Mouse (Mus musculus): ENCODE measurements around the gene Aktip. TPM values are rescaled to one million over a fixed set of nuclear protein-coding genes. Genes with fewer than 3 reads are reported as not detected.

Aktip gene
- polyA plus RNA-seq, 1 experiment from 2014 or later = 125 TPM

GRCm38 (mm10) chr8:91148643-91149178 is 51.1 kb downstream of the Aktip start:
- no peak for ATAC-seq (ENCODE audit: low FRiP score)
- Histone ChIP-seq H3K9ac (no peak overlapping the region), H3K9me3 (0 out of 2 replicates have a peak, but pooled peaks cover 3% of the 10 kb centered on the region), H3K27ac (no peak overlapping the region), H3K4me1 (replicated peaks) (no peaks in the 10 kb centered on the region), H3K4me2 (no peak overlapping the region), H3K36me3 (no peaks in the 10 kb centered on the region), H3K4me3 (no peak overlapping the region), H3K27me3 (no peaks in the 10 kb centered on the region)
- WGBS = 82% methylated on average over 15 of the region's 15 CpGs

- H3K4me2 ChIP-seq = no peak overlapping the region
- H3K9me3 ChIP-seq = 0 out of 2 replicates have a peak, but pooled peaks cover 3% of the 10 kb centered on the region
- no peak overlapping the region for H3K27ac ChIP-seq
- ATAC-seq (ENCODE audit: low FRiP score) = no peak
- no peak overlapping the region for H3K4me3 ChIP-seq
- H3K4me1 ChIP-seq (replicated peaks) = no peaks in the 10 kb centered on the region
- 12% methylated on average over 6 of the region's 6 CpGs for WGBS
- H3K9ac ChIP-seq = no peak overlapping the region
- H3K27me3 ChIP-seq = no peaks in the 10 kb centered on the region
- H3K36me3 ChIP-seq = no peaks in the 10 kb centered on the region
Measured at GRCm38 (mm10) chr8:91147715-91148114, 52.1 kb downstream of the Aktip start.

- no peaks in the 10 kb centered on the region for H3K27me3 ChIP-seq
- H3K36me3 ChIP-seq = no peaks in the 10 kb centered on the region
- no peaks in the 10 kb centered on the region for H3K9me3 ChIP-seq
- 90% methylated on average over 4 of the region's 4 CpGs for WGBS
- no peak overlapping the region for H3K9ac ChIP-seq
- no peak overlapping the region for H3K27ac ChIP-seq
- no peak overlapping the region for H3K4me3 ChIP-seq
- no peaks in the 10 kb centered on the region for H3K4me1 ChIP-seq (replicated peaks)
- no peak overlapping the region for H3K4me2 ChIP-seq
- ATAC-seq (ENCODE audit: low FRiP score) = no peak
Measured at GRCm38 (mm10) chr8:91140828-91141227, 58.9 kb downstream of the Aktip start.

- Histone ChIP-seq H3K9ac (no peak overlapping the region), H3K27ac (peak overlapping the region; percentile 89)
- no peak for ATAC-seq (ENCODE audit: low FRiP score)
Measured at GRCm38 (mm10) chr8:91135308-91136181, 64.2 kb downstream of the Aktip start.

GRCm38 (mm10) chr8:91134659-91135058 is 65.1 kb downstream of the Aktip start:
- Histone ChIP-seq H3K27me3 (no peaks in the 10 kb centered on the region), H3K27ac (peak overlapping the region; percentile 89), H3K9ac (peak overlapping the region; percentile 55), H3K4me3 (peak overlapping the region; percentile 67), H3K9me3 (no peaks in the 10 kb centered on the region), H3K4me2 (peak overlapping the region; percentile 46), H3K36me3 (peaks cover 11% of the 10 kb centered on the region), H3K4me1 (replicated peaks) (peaks cover 34% of the 10 kb centered on the region)
- 45% methylated on average over 12 of the region's 12 CpGs for WGBS
- ATAC-seq (ENCODE audit: low FRiP score) = no peak

More at GRCm38 (mm10) chr8:91135308-91136181, 64.2 kb downstream of the Aktip start:
- H3K4me3 ChIP-seq = no peak overlapping the region
- no peaks in the 10 kb centered on the region for H3K27me3 ChIP-seq
- 57% methylated on average over 14 of the region's 14 CpGs for WGBS
- H3K4me1 ChIP-seq (replicated peaks) = peaks cover 34% of the 10 kb centered on the region
- H3K4me2 ChIP-seq = no peak overlapping the region
- H3K36me3 ChIP-seq = peaks cover 6% of the 10 kb centered on the region; the same call in 1 of the 2 replicates
- H3K9me3 ChIP-seq = no peaks in the 10 kb centered on the region

GRCm38 (mm10) chr8:91134070-91134475 is 65.7 kb downstream of the Aktip start:
- H3K9ac ChIP-seq = peak overlapping the region; percentile 92
- peak; percentile 99 for ATAC-seq (ENCODE audit: low FRiP score)
- under 1% methylated on average over 24 of the region's 24 CpGs for WGBS

GRCm38 (mm10) chr8:91133441-91134069 is 66.2 kb downstream of the Aktip start:
- Histone ChIP-seq H3K4me3 (peak overlapping the region; percentile 67), H3K4me2 (peak overlapping the region; percentile 87), H3K4me1 (replicated peaks) (peaks cover 34% of the 10 kb centered on the region), H3K27ac (peak overlapping the region; percentile 89), H3K36me3 (peaks cover 22% of the 10 kb centered on the region), H3K27me3 (no peaks in the 10 kb centered on the region), H3K9me3 (no peaks in the 10 kb centered on the region), H3K9ac (peak overlapping the region; percentile 92)
- ATAC-seq (ENCODE audit: low FRiP score) = peak; percentile 75
- under 1% methylated on average over 57 of the region's 58 CpGs for WGBS

More at GRCm38 (mm10) chr8:91134070-91134475, 65.7 kb downstream of the Aktip start:
- Histone ChIP-seq H3K4me1 (replicated peaks) (peaks cover 34% of the 10 kb centered on the region), H3K27me3 (no peaks in the 10 kb centered on the region), H3K4me3 (peak overlapping the region; percentile 67), H3K27ac (peak overlapping the region; percentile 89), H3K9me3 (no peaks in the 10 kb centered on the region), H3K36me3 (peaks cover 16% of the 10 kb centered on the region), H3K4me2 (peak overlapping the region; percentile 46)

- Histone ChIP-seq H3K27ac (no peak overlapping the region), H3K4me2 (peak overlapping the region; percentile 87), H3K4me3 (peak overlapping the region; percentile 67), H3K4me1 (replicated peaks) (peaks cover 34% of the 10 kb centered on the region), H3K36me3 (peaks cover 30% of the 10 kb centered on the region), H3K9me3 (no peaks in the 10 kb centered on the region), H3K27me3 (no peaks in the 10 kb centered on the region), H3K9ac (peak overlapping the region; percentile 92)
- no peak for ATAC-seq (ENCODE audit: low FRiP score)
- 84% methylated on average over 4 of the region's 4 CpGs for WGBS
Measured at GRCm38 (mm10) chr8:91132731-91133130, 67.0 kb downstream of the Aktip start.

- Histone ChIP-seq H3K4me2 (no peak overlapping the region), H3K36me3 (peaks cover 81% of the 10 kb centered on the region), H3K27me3 (no peaks in the 10 kb centered on the region), H3K4me1 (replicated peaks) (peaks cover 10% of the 10 kb centered on the region), H3K27ac (no peak overlapping the region), H3K9me3 (no peaks in the 10 kb centered on the region), H3K9ac (no peak overlapping the region), H3K4me3 (no peak overlapping the region)
- ATAC-seq (ENCODE audit: low FRiP score) = no peak
- WGBS = 96% methylated on average over 8 of the region's 8 CpGs
Measured at GRCm38 (mm10) chr8:91126786-91127185, 73.0 kb downstream of the Aktip start.

GRCm38 (mm10) chr8:91124315-91124714 is 75.5 kb downstream of the Aktip start:
- ATAC-seq (ENCODE audit: low FRiP score) = no peak

GRCm38 (mm10) chr8:91118131-91118530 is 81.6 kb downstream of the Aktip start:
- H3K4me2 ChIP-seq = no peak overlapping the region
- H3K36me3 ChIP-seq = peaks cover 94% of the 10 kb centered on the region
- 77% methylated on average over 3 of the region's 3 CpGs for WGBS
- no peak for ATAC-seq (ENCODE audit: low FRiP score)
- no peaks in the 10 kb centered on the region for H3K4me1 ChIP-seq (replicated peaks)
- H3K9me3 ChIP-seq = no peaks in the 10 kb centered on the region
- no peak overlapping the region for H3K9ac ChIP-seq
- H3K27ac ChIP-seq = no peak overlapping the region
- no peak overlapping the region for H3K4me3 ChIP-seq
- H3K27me3 ChIP-seq = no peaks in the 10 kb centered on the region

More at GRCm38 (mm10) chr8:91124315-91124714, 75.5 kb downstream of the Aktip start:
- H3K4me1 ChIP-seq (replicated peaks) = no peaks in the 10 kb centered on the region
- H3K27ac ChIP-seq = no peak overlapping the region
- H3K4me2 ChIP-seq = no peak overlapping the region
- H3K9ac ChIP-seq = no peak overlapping the region
- WGBS = 92% methylated on average over 5 of the region's 5 CpGs
- peaks cover 91% of the 10 kb centered on the region for H3K36me3 ChIP-seq
- no peaks in the 10 kb centered on the region for H3K27me3 ChIP-seq
- no peak overlapping the region for H3K4me3 ChIP-seq
- no peaks in the 10 kb centered on the region for H3K9me3 ChIP-seq

GRCm38 (mm10) chr8:91117537-91117936 is 82.2 kb downstream of the Aktip start:
- no peaks in the 10 kb centered on the region for H3K4me1 ChIP-seq (replicated peaks)
- H3K4me3 ChIP-seq = no peak overlapping the region
- no peak for ATAC-seq (ENCODE audit: low FRiP score)
- WGBS = 92% methylated on average over 4 of the region's 4 CpGs
- H3K9ac ChIP-seq = no peak overlapping the region
- no peak overlapping the region for H3K27ac ChIP-seq
- no peaks in the 10 kb centered on the region for H3K27me3 ChIP-seq
- no peaks in the 10 kb centered on the region for H3K9me3 ChIP-seq
- H3K36me3 ChIP-seq = peaks cover 94% of the 10 kb centered on the region
- H3K4me2 ChIP-seq = no peak overlapping the region

Data from hindbrain, embryonic 13.5 days (tissue).